Mouse (Mus musculus) retina, embryonic 14.5 days (tissue): ENCODE measurements around the gene Rxra.

Source experiments
- DNase-seq: peaks from one replicate; pipeline ENCODE4 v3.0.0-alpha.2; 2015; ENCODE audit warnings: low spot score

Rxra gene

DNA sequence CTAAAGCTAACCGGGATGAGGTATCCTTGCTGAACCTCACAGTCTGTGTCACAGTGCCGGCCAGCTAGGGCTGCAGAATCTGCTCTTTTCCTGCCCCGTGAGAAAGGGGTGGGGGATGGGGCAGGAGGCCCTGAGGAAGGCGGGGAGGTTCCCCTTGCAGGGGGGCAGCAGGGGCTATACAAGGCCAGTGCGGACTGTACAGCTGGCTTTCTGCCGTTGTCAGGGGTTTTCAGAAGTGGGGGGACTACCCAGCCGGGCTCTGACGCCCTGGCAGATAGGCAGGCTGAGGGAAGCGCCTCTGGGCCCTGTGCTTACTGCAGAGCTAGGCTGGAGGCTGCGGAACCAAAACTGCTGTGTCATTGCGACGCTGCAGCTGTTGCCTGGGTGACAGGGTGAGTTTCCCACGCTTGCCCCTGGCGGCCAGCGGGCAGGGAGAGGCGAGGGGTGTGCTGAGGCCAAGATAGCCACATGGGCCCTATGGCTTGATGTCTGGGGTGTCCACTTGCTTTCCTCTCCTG, 63.9 kb downstream of the Rxra start:
- DNase-seq = peak; percentile 92

DNA sequence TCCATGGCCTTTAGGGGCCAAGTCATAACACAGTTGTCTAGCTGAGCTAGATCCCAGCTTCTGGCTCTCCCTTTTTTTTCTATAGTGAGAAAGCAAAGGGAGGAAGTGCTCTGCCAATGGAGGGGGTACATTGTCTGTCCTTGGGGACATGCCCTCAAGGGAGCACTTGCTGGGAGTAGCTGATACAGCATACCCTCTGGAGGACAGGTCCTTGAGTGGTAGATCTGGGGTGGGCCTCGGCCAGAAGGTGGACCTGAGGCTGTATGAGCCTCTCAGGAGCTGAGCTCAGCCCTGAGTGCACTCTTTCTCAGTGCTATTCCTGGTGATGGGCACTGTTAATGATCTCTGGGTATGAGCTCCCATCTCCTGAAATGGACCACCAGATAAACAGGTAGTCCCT, 66.9 kb downstream of the Rxra start:
- no peak for DNase-seq

DNA sequence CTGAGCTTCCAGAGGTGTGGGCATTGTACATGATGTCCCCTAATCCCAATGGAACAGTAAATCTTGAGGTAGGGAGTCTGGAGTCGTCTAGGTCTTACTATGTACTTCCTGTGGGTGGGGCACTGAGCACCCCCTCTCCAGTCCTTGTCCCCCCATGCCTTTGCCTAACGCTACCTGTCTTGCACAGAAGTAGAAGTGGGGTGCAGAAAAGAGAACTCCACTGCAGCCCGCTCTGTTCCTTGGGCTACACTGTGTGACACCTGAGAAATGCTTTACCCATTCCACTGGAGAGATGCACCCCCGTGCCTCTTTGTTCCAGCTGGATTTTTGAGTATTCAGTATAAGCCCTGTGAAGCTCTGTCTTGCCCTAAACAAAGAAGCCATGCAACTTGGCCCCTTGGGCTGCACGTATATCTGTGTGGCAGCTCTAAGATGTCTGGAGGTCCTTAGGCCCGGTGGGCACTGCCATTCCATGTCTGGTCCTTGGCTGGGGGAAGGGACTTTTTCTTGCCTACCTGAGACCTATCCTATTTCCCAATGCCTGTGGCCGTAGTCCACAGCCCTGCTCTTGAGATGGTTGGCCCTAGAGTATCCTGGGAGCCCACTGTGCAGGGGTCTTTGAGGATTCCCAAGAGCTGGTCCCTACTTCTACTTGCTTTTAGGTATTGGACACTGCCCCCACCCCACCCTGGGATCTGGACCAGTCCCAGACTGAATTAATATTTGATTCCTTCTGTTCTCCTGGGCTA, 67.8 kb downstream of the Rxra start:
- no peak for DNase-seq

DNA sequence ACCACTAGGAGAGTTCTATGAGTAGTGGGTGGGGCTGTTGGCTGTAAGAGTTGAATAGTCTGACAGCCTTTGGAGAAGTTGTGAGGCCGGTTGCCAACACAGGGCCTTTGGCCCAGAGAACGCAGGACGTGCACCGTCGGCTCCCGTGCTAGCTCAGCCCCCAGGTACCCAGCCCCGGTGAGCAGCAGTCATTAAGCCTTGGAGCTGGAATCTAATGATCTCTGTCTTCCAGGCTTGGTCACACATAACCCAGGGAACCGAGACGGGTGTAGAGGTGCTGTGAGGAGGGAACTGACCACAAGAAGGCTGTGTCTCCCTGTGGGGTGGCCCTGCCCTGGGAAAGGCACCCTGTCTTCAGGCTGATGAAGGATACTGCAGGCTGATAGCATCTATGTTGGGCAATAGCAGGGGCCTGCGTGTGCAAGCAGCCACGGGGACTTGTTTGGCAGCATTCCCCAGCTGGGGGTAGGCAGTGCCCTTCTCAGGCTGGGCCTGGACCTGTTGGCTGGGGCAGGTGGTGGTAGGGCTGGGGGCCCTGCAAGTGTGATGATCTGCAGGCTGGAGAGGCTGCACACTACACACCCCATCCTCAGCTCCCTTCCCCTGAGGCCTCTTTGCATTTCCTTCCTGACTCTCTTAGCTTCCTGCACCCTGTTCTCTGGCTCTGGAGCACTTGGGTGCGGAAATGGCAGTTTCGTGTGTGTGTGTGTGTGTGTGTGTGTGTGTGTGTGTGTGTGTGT, 68.5 kb downstream of the Rxra start:
- no peak for DNase-seq

DNA sequence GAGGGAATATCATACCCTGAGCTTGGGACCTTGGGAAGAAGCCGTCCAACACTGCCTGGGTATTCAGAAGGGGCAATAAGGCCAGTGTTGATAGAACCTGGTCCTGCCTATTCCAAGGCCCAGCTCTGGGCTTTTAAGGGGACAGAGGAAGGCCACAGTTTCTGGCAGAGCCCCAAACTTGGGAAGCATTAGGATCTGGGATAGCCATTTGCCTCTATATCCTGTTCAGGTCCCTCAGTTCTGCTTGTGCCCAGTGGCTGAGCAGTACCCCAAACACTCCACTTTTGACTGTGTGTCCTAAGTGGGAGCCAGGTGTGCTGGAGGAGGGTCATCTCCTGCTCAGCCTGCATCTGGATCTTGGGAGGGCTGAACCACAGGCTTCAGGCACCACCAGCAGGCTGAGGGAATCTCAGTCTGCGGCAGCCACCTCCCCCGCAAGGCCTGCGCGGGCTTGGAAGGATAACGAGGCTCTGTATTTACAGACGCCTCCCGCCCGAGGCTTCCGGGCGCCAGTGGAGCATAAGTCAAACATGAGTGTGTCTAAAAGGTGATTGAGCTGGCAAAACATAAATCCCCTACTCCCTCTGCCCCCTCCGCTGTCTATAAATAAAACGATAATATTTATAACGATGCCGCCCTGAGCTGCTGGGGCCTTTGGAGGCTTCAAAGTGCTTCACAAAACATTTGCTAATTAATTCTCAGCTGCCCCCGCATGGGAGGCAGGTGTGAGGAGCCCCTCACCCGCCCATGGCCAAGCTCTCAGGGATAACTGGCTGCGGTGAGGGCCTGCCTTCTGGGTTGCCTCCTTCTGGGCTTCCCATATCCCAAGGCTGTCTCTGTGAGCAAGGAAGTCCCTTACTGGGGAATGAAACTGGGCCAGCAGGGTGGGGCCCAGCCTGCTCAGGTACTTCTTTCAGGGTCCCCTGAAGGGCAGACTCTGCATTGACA, 69.7 kb downstream of the Rxra start:
- DNase-seq = no peak

DNA sequence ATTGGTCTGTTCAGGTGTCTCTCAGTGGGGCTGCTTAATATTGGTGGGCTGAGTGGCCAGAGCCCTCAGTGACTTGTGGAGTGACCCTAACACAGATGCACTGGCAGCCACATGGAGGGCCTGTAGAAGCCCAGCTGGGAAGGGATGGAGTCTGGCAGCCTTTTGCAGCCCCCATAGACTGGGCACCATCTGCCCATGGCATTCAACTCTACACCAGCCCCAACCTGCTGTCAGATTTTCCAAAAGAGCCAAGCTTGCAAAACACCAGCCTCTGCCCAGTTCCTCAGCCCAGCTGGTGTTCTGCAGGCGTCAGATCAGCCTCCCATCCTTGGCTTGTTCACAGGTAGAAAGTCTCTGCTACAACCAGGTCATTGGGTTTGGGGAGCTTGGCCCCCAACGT, 70.6 kb downstream of the Rxra start:
- no peak for DNase-seq

DNA sequence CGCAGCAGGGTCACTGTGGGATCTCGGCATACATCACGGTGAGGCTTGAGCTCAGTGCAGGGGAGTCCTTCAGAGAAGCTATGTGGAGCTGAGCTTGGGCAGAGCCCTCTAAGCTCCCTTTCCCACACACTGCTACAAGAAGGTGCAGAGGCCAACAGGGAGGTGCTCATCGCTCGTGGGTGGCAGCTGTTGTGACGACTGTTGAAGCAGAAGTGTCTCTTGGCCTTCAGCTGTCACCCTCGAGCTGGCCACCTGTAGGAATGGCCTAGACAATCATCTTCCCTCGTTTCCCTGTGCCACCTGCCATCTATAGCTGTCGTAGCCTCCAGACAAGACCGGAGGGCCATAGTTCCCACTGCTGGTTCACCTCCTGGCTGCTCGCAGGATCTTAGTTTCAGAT, 72.7 kb downstream of the Rxra start:
- DNase-seq = no peak

DNA sequence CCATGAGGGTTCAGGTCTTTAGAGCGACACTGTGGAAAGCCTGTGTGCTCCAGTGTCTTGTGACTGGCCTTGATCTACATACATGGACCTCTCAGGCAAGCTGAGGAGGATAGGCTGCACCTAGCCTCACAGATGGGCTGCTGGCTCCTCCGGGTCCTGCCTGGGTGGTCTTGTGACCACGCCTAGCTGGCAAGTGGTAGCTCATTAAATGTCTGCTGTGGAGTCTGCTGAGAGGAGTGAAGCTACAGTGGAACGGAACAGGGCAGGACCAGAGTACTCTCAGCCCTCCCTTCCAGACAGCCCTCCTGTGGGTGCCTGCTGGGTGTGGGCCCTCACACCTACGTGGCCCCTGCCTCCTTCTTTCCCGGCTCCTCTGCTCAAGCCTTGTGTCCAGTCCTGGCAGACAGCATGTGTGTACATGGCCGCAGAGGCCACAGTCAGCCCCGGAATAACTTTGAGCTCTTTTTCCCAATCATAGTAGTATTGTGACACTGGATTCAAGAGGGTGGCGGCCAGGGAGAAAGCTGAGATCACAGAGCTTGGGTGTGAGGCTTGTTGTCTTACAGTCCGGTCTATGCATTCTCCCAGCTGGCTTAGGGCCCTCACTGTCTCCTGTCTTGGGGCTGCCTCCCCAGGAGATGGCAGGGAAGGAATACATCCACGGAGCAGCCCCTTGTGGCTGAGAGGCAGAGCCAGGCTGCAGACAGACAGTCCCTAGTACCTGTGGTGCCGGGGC, 74.3 kb downstream of the Rxra start:
- no peak for DNase-seq

DNA sequence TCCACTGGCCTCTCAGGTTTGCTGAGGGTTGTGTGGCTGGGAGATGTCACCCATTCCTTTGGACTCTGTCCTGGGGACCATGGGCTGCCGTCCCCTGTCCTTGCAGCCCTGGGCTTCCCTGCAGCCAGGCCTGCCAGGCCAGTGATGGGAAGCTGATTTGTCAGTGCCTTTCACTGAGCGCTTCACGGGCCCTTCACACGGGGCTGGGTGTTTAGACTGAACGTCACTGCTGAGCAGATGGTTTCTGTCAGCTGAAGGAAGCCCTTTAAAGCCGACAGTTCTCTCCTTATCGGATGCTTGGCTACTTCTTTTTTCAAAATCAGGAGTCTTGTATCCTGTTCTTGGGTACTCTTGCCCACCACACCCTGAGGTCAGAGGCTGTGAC, 74.9 kb downstream of the Rxra start:
- no peak for DNase-seq

DNA sequence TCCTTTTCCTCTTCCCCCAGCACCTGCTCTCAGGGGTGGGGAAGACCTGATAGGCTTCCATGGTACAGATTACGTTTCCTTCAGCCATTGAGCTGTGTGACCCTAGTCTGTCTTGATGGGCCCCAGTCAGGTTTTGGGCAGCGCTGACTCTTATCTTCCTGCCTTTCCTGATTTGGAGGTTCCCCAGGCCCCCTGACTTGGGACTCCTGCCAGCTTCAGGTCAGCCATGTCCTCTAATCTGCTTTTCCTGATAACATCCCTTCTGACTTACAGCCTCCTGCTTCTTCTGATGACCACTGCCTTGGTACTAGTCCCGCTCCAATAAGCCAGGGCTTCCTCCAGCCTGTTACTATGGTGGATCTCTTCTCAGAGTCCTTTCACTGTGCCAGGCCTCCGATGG, 75.6 kb downstream of the Rxra start:
- DNase-seq = no peak

DNA sequence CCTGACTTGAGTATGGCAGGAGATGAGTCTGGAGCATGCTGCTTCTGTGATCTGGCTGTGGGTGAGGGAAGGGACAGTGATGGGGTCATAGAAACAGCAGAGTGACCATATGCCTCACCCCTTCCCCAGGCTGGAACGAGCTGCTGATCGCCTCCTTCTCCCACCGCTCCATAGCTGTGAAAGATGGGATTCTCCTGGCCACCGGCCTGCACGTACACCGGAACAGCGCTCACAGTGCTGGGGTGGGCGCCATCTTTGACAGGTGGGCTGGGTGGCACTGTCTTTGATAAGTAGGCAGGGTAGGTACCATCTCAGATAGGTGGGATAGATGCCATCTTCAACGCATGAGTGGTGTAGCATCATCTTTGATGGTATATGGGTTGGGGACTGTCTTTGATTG, 77.9 kb downstream of the Rxra start:
- DNase-seq = no peak

DNA sequence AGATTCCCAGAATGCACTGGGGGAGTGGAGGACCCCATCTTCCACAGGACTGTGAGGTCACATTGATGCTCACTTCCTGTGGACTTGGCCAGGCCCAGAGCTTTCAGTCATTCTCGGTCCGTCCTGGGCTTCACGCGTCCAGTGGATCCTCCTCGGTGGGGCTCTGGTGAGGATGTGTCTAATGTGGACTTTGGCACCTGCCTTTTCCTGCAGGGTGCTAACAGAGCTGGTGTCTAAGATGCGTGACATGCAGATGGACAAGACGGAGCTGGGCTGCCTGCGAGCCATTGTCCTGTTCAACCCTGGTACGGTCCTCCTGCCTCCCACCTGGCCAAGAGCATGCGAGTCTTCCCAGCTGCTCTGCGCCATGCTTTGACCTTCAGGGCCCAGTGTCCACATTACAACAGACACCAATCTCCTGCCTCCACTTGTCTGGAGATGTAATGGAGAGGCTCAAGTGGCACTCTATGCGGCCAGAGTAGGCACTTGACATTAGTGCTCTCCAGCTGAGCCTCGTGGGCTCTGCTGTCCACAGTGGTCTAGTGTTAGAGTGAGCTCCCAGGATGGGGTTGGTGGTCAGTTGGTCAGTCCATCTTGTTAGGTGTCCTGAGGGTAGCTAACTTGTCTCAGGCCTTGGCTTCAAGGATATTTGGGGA, 79.9 kb downstream of the Rxra start:
- DNase-seq = no peak

DNA sequence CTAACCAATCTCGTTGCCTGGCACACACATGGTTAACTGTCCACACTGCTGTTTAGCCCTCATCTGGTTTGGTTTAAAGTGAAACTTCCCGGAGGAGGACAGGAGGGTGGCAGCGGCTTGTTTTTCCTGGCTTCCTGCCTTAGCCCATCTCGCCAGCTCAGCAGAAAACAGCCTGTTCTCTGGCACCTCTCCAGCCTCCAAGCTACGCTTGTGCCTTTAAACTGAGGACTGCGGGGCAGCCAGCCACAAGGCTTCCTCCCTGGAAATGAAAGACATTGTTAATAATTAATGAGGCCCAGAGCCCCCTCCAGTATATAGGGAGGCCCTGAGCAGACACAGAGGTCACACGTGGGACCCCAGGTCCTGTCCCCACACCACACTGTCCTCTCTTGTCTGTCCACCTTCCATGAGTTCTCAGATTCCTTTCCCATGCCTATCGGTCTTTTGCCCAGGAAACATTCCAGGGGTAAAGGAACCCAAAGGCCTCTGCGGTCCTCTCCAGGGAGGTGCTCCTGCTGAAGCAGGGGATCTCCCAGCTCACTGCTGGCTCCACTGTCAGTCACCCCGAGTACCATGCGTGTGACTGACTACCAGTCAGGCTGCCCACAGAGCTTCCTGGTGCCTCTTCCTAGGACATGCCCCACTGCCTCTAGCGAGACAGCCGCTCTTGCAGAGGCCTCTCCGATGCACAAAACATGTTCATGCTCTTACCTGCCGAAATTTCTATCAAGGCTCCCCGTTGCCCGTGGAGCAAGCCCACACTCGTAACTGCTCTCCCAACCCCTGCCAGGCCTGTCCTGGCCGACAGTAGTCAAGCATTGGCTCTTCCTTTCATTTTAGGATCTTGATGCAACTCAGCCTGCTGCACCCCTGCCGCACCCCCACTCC, 82.4 kb downstream of the Rxra start:
- no peak for DNase-seq

DNA sequence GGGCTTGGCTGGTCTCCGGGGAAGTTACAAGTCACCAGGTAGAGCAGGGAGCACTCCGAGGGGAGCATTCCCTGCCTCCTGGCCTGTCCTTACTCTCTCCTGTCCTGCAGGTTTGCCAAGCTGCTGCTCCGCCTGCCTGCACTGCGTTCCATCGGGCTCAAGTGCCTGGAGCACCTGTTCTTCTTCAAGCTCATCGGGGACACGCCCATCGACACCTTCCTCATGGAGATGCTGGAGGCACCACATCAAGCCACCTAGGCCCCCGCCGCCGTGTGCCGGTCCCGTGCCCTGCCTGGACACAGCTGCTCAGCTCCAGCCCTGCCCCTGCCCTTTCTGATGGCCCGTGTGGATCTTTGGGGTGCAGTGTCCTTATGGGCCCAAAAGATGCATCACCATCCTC, 83.2 kb downstream of the Rxra start:
- DNase-seq = no peak

DNA sequence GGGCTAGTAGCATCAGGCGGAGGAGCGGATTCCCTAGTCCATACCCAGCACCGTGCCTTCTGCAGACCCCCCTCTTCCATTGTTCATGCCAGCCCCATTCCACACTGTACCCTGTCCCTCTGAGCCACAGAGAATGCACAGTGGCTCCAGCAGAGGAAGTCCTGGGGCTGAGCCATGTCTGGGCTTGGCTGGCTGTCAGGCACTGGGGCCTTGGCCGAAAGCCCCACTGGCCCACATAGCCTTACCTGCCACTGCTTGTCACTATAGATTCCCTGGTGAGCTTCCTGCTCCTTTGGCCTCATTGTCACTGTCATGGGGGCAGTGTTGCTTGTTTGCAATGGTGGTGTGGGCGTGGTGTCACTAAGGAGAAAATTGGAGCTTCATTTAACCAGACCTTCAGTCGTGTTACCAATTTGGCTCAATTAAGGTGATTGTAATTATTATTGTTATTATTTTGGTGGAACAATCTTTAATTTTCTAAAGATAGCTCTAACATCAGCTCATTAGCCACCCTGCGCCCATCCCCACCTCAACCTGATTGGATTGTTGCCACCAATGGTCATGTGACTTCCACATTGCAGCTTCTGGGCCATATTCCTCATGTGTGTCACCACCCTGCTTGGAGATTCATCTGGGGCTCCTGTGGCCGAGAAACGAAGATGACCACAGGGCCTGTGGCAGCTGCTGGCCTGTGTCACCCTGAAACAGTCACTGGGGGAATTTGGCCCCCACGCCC, 85.2 kb downstream of the Rxra start:
- DNase-seq = no peak

DNA sequence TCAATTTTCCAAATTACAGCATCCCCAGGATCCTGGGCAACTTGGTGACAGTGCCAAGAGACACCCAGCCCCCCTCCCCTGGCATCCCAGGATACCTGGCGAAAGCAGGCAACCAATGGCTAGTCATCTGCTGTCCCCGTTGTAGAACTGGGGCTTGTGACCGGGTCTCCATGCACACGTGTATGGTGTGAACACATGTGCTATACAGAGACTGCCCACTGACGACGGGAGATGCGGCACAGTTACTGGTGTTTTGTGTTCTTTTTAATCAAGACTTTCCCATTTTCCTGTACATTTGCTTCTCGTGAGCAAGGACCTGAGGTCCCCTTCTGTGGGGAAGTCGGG, 85.7 kb downstream of the Rxra start:
- no peak for DNase-seq

DNA sequence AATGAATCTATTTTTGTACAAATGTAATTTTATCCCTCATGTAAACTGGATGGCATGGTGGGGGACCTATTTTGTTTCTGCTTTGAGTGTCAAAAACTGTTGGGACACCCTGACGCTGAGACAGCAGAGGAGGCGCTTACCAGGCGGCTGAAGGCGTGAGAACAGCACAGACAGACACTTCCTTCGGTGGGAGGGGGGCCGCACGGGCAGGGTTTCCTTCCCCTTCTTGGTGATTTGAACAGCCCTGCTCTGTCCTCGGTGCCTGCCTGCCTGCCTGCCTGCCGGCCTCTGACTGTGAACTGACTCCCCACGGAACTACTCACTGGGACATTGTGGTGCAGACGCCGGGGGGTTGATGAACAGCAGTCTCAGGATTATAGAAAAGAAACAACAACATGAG, 86.3 kb downstream of the Rxra start:
- no peak for DNase-seq

DNA sequence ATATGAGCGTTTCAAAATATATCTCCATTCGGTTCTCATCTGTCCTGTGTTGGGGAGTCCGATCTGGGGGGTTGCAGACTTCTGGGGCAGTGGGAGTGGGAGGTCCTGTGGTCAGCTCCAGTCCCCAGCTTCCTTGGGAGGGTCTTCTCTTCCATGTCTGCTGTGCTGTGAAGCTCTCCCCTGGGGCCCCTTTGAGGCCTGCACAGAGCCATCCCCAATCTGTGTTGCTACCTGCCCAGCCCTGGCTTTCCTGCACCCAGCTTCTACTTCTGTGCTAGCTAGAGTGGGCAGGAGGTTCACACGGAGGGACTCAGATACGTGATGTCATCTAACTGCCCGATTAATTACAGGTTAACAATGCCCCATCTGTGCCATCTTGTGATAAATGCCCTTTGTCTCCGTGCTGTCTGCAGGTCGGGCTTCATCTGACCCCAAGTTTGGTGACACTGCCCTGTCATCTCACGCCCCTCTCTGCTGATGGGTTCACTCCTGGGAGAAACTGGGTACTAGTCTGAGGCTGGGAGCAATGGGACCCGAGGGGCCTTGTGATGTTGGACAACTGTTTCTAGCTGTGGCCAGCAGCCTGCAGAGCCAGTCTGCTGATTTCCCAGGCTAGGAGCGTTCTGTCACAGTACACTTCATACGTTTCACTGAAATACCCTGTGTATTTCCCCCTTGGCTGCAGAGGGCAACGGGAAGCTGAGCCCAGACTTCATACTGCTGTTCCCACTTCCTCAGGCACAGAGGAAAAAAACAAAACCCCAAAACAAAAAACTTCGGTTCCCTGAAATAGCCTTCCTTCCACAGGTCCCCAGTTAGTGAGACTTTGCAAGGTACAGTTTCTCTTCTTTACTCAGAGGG, 86.9 kb downstream of the Rxra start:
- no peak for DNase-seq
